ENCODE assay signal across 8 mouse cellular contexts in genomic region chr12:80518393-80518756, GRCm38 (mm10). TPM values are rescaled to one million over a fixed set of nuclear protein-coding genes. Genes with fewer than 3 reads are reported as not detected.
DNase-seq lines count a peak whose midpoint lies in the region; ATAC-seq lines count a peak whose summit lies in the region.

No protein-coding gene starts in this region.

- under 1% methylated on average over 25 of the region's 25 CpGs for WGBS in hindbrain, embryonic 11.5 days
- WGBS in midbrain, embryonic 14.5 days, result 0% methylated on average over 25 of the region's 25 CpGs

- H3K9me3 ChIP-seq in hindbrain, embryonic 11.5 days (ENCODE audit: control insufficient read depth, low read length), result no peaks in the 10 kb centered on the region
- H3K9me3 ChIP-seq in midbrain, embryonic 14.5 days (ENCODE audit: control insufficient read depth, low read length), result no peaks in the 10 kb centered on the region

- peak; percentile 68 for ATAC-seq in hindbrain, embryonic 11.5 days (ENCODE audit: low FRiP score)
- no peak; the same call in 1 of the 2 replicates for ATAC-seq in midbrain, embryonic 14.5 days (ENCODE audit: low FRiP score, low TSS enrichment)

- peak overlapping the region; percentile 85 for H3K4me2 ChIP-seq in hindbrain, embryonic 11.5 days (replicated peaks; ENCODE audit: low read depth, low read length)
- H3K4me2 ChIP-seq in midbrain, embryonic 14.5 days (ENCODE audit: low read length), result peak overlapping the region; percentile 92

- H3K27me3 ChIP-seq in hindbrain, embryonic 11.5 days (ENCODE audit: control insufficient read depth, insufficient read depth, low read length), result peaks cover 13% of the 10 kb centered on the region
- peaks cover 10% of the 10 kb centered on the region; the same call in 1 of the 2 replicates for H3K27me3 ChIP-seq in midbrain, embryonic 14.5 days (ENCODE audit: control insufficient read depth, insufficient read depth, low read length)

- DNase-seq in gastrocnemius, postnatal 10 days, result peak; percentile 41
- DNase-seq in gastrocnemius, adult 8-10 months (ENCODE audit: low spot score in 2 of 2), result no peak
- peak; percentile 44 for DNase-seq in right cerebral cortex, postnatal 4 days
- no peak for DNase-seq in right cerebral cortex, postnatal 14 days
- DNase-seq in hindbrain, embryonic 11.5 days (ENCODE audit: low spot score), result no peak
- DNase-seq in midbrain, embryonic 14.5 days, result no peak
- no peak for DNase-seq in left cerebral cortex, adult 11 months (ENCODE audit: low spot score)
- DNase-seq in T-cell, adult 2 months (ENCODE audit: low spot score), result no peak

- H3K4me1 ChIP-seq in hindbrain, embryonic 11.5 days (replicated peaks; ENCODE audit: control insufficient read depth, insufficient read depth, low read length), result no peaks in the 10 kb centered on the region
- peaks cover 11% of the 10 kb centered on the region for H3K4me1 ChIP-seq in midbrain, embryonic 14.5 days (ENCODE audit: control insufficient read depth, insufficient read depth, low read length)

- peak overlapping the region; percentile 79 for H3K9ac ChIP-seq in hindbrain, embryonic 11.5 days (ENCODE audit: low read depth, low read length)
- peak overlapping the region; percentile 77 for H3K9ac ChIP-seq in midbrain, embryonic 14.5 days (replicated peaks; ENCODE audit: low read length)

- no peaks in the 10 kb centered on the region for H3K36me3 ChIP-seq in hindbrain, embryonic 11.5 days (ENCODE audit: control insufficient read depth, insufficient read depth, low read length)
- no peaks in the 10 kb centered on the region for H3K36me3 ChIP-seq in midbrain, embryonic 14.5 days (ENCODE audit: control insufficient read depth, insufficient read depth, low read length)

- peak overlapping the region; percentile 89; the same call in 1 of the 2 replicates for H3K27ac ChIP-seq in hindbrain, embryonic 11.5 days (ENCODE audit: low read depth, low read length)
- H3K27ac ChIP-seq in midbrain, embryonic 14.5 days (replicated peaks; ENCODE audit: low read depth, low read length), result peak overlapping the region; percentile 90

- peak overlapping the region; percentile 79 for H3K4me3 ChIP-seq in hindbrain, embryonic 11.5 days (ENCODE audit: low read depth, low read length)
- H3K4me3 ChIP-seq in midbrain, embryonic 14.5 days (replicated peaks; ENCODE audit: low read depth, low read length), result peak overlapping the region; percentile 79

RNA-seq across cellular contexts. Expression of gene Galnt16, which starts 0.3 kb away (rescaled TPM):
- 10 to 100 TPM; 15.9 to 20.7 TPM for total RNA-seq in gastrocnemius, postnatal 10 days (2021)
- total RNA-seq in gastrocnemius, adult 8-10 months (2022), result 1 to 10 TPM; 1.6 to 2.4 (median 1.8) TPM
- 8.6 and 9.1 TPM in 2 replicates for polyA plus RNA-seq in hindbrain, embryonic 11.5 days (2014; fragmentation: Nextera tagmentation; extraction: Ambion mirVana)
- polyA plus RNA-seq in midbrain, embryonic 14.5 days (2014; fragmentation: Nextera tagmentation; extraction: Ambion mirVana), result 21.7 and 30.4 TPM in 2 replicates

RNA-seq across cellular contexts. Expression of gene Exd2, which starts 55.5 kb away (rescaled TPM):
- total RNA-seq in gastrocnemius, postnatal 10 days (2021), result 10 to 100 TPM; 29.6 to 43.4 TPM
- total RNA-seq in gastrocnemius, adult 8-10 months (2022), result 10 to 100 TPM; 30.6 to 39.1 (median 34.5) TPM
- 41.3 and 46.3 TPM in 2 replicates for polyA plus RNA-seq in hindbrain, embryonic 11.5 days (2014; fragmentation: Nextera tagmentation; extraction: Ambion mirVana)
- 52.9 and 59.7 TPM in 2 replicates for polyA plus RNA-seq in midbrain, embryonic 14.5 days (2014; fragmentation: Nextera tagmentation; extraction: Ambion mirVana)

Comparison
In these comparisons a context has a peak if more than half of its experiments do, and no peak if none do; other contexts are left out.
1. DNase-seq: peak in gastrocnemius, postnatal 10 days (single experiment) and right cerebral cortex, postnatal 4 days (single experiment); none in gastrocnemius, adult 8-10 months (0 of 2), right cerebral cortex, postnatal 14 days (single experiment), hindbrain, embryonic 11.5 days (single experiment), midbrain, embryonic 14.5 days (single experiment), left cerebral cortex, adult 11 months (single experiment) and T-cell, adult 2 months (single experiment).
2. RNA of gene Galnt16, which starts 0.3 kb away (total RNA-seq): 15.9 to 20.7 TPM in gastrocnemius, postnatal 10 days; 1.6 to 2.4 TPM in gastrocnemius, adult 8-10 months; every median in the first group is over 4 times any median in the second.